Mouse (Mus musculus): ENCODE measurements at regions not wholly inside any gene's neighbourhood (a gene's known extent, or its start where the extent isn't known, plus 50 kb on each side); places are given as distances from the start of the nearest gene placed in this dataset.

DNA sequence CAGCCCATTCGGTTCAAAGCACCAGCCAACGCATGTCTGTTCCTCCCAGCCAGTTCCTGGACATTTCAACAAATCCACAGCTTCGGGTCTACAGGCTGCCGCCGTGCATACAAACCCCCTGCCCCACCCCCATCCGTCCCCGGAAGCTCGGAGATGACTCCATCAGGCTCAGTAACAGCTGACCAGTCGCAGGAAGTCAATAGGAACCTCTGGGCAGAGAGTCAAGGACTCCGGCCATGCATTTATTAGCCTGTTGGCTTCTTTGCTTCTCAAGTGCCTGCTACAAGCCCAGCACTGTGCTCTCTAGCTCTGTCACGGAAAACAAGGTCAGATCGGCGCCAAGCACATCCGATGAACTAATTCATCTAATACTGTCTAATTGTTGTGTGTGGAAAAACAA lies 80.4 kb upstream of the Tmem132d start:
- TF ChIP-seq POLR2A (IDR thresholded peaks at IDR 0.05; ENCODE audit: borderline replicate concordance, control insufficient read depth, low read depth, low read length), result no peak
- no peak for TF ChIP-seq CTCF (IDR thresholded peaks at IDR 0.05; ENCODE audit: control insufficient read depth, insufficient read depth, low read length)
